ENCODE assay signal across 27 mouse cellular contexts in the genomic region with DNA sequence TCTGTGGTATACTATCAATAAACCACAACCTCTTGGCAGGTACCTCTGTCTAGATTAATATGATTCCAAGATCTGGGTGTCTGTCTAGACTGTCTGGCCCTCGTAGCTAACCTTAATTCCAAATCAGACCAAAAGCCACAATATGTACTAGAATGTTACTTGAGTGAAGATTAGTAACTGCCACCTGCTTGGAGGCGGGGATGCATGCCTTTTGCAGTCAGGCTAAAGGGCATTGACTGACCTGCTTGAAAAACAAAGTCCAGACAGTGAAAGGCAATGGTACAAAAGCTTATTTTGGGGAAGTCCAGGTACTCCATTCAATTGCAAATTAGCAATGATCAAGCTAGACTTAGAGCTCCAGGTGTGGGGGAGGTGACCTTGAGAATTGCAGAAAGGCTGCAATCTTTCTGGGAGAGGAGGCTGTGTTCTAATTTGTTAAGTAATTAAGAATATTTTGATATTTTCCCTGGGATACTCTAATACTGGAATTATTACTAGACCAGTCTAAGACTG.
"Had no signal": no experiment of that assay in that cellular context is flagged by ENCODE, and none has a peak within 500 bp of the region (broad histone marks: within the 10 kb centered on the region; RNA-seq: fewer than 3 reads in every experiment).

No protein-coding gene starts in this region.

- H3K4me2 ChIP-seq: heart, embryonic 12.5 days; hindbrain, embryonic 12.5 days; hindbrain, embryonic 14.5 days; intestine, embryonic 15.5 days; limb, embryonic 13.5 days; limb, embryonic 15.5 days; liver, embryonic 12.5 days had no signal

- H3K36me3 ChIP-seq: heart, embryonic 10.5 days; heart, embryonic 12.5 days; hindbrain, embryonic 10.5 days; hindbrain, embryonic 12.5 days; intestine, embryonic 15.5 days; limb, embryonic 13.5 days; limb, embryonic 15.5 days; liver, embryonic 12.5 days had no signal

- H3K9ac ChIP-seq: heart, embryonic 12.5 days; hindbrain, embryonic 12.5 days; hindbrain, embryonic 14.5 days; intestine, embryonic 15.5 days; limb, embryonic 13.5 days; limb, embryonic 15.5 days; liver, embryonic 12.5 days; liver, embryonic 14.5 days had no signal

- H3K27me3 ChIP-seq: heart, embryonic 12.5 days; hindbrain, embryonic 12.5 days; intestine, embryonic 15.5 days; limb, embryonic 13.5 days; limb, embryonic 15.5 days; liver, embryonic 12.5 days had no signal

- H3K4me3 ChIP-seq: gastrocnemius, adult 2 months; heart, embryonic 10.5 days; heart, embryonic 12.5 days; hindbrain, embryonic 10.5 days; hindbrain, embryonic 12.5 days; intestine, embryonic 15.5 days; limb, embryonic 13.5 days; limb, embryonic 15.5 days; liver, embryonic 12.5 days had no signal

- H3K9me3 ChIP-seq: heart, embryonic 10.5 days; heart, embryonic 12.5 days; hindbrain, embryonic 10.5 days; hindbrain, embryonic 12.5 days; intestine, embryonic 15.5 days; limb, embryonic 13.5 days; limb, embryonic 15.5 days; liver, embryonic 12.5 days had no signal

- H3K27ac ChIP-seq: gastrocnemius, adult 2 months; heart, embryonic 10.5 days; hindbrain, embryonic 10.5 days; hindbrain, embryonic 12.5 days; hindbrain, embryonic 14.5 days; intestine, embryonic 15.5 days; kidney, postnatal 0 days; limb, embryonic 13.5 days; limb, embryonic 15.5 days; liver, embryonic 12.5 days; liver, embryonic 14.5 days had no signal

- DNase-seq: gastrocnemius, adult 2 months; gastrocnemius, postnatal 10 days; gastrocnemius, postnatal 25 days; heart, adult 18-20 months; heart, postnatal 10 days; heart, postnatal 4 days; kidney, adult 18-20 months; kidney, adult 8-10 months; kidney, postnatal 14 days; kidney, postnatal 36 days; layer of hippocampus, adult 9-11 months; layer of hippocampus, postnatal 36 days; left cerebral cortex, postnatal 4 days had no signal

- H3K4me1 ChIP-seq: heart, embryonic 10.5 days; heart, embryonic 12.5 days; hindbrain, embryonic 10.5 days; hindbrain, embryonic 12.5 days; intestine, embryonic 15.5 days; limb, embryonic 13.5 days; limb, embryonic 15.5 days; liver, embryonic 12.5 days had no signal

- ATAC-seq: hindbrain, embryonic 16.5 days; inflammation-experienced regulatory T-cells, adult 6 months; intestine, embryonic 15.5 days; intestine, postnatal 0 days; liver, embryonic 12.5 days had no signal
